Mouse (Mus musculus) urinary bladder, postnatal 10 days (tissue): Measurements from ENCODE around the gene Tapt1.

Source experiments
- DNase-seq: peaks from one replicate; pipeline ENCODE4 v3.0.0; 2022; ENCODE audit warnings: low spot score

The Tapt1 gene

DNA sequence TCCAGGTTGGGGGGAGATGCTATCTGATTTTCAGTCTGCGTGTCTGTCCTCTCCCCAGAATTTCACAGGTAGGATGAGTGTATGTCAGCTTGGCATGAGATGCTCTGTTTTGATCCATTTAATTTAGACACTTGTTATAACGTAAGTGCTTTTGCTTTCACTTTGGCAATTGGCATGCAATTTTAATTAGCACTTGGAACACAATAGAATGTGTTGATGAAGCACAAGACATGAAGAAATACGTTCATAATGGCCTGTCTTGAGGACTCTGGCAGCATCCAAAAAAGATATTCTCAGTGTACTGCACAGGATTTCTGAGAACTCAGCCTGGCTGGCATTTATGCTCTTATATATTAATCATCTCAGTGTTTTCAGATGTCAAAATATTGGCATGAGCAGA is 7.5 kb upstream of the Tapt1 start:
- DNase-seq: no peak

GRCm38 (mm10) chr5:44228756-44229155 is 2.3 kb upstream of the Tapt1 start:
- no peak for DNase-seq

DNA sequence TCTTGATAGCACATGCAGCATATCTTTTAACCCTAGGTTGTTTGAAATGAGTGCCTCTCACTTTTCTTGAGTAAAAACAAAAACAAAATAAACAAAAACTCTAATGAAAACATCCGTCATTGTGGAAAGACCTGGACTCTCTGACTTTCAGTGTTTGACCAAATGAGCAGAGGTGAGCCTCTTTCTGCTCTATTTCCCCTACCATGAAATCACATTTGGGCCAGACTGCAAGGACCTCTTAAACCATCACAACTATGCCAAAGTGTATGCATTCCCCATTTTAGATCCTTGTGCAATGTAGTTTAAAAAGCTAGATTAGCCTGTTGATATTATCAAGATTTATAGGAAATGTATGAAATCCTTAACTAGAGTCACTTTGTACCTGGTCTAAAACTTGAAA is 1.9 kb upstream of the Tapt1 start:
- DNase-seq: no peak

- no peak for DNase-seq
Observed at GRCm38 (mm10) chr5:44227462-44227840, 1.0 kb upstream of the Tapt1 start.

DNA sequence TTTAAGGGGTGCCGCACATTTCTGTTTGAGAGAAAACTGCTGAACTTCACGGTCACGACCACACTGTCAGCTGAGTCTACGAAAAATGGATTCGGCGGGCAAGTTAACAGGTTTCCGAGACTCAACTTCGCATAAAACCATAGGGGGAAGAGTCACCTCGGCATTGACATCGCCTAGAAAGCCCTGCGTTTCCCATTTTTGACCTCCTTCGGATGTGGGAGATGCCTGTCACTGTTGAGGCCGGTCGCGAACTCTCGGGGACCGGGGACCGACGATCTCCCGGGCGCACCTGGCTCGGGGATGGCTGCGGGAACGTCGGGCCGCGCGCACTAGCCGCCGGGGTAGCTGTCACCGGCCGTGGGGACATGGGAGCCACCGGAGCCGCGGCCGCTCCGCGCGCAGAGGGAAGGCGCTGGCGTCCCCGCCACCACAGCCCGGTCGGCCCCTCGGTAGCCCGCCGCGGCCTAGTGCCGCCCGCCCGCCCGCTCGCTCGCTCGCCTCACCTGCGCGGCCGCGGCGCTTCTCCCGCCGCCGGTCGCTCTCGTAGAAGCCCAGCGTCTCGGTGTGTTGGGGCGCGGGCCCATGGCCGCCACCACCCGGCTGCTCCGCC is 410 bp downstream of the Tapt1 start:
- DNase-seq: no peak

- DNase-seq: no peak
Observed at GRCm38 (mm10) chr5:44224916-44225600, 1.4 kb downstream of the Tapt1 start.

GRCm38 (mm10) chr5:44224251-44224650 is 2.2 kb downstream of the Tapt1 start:
- no peak for DNase-seq

DNA sequence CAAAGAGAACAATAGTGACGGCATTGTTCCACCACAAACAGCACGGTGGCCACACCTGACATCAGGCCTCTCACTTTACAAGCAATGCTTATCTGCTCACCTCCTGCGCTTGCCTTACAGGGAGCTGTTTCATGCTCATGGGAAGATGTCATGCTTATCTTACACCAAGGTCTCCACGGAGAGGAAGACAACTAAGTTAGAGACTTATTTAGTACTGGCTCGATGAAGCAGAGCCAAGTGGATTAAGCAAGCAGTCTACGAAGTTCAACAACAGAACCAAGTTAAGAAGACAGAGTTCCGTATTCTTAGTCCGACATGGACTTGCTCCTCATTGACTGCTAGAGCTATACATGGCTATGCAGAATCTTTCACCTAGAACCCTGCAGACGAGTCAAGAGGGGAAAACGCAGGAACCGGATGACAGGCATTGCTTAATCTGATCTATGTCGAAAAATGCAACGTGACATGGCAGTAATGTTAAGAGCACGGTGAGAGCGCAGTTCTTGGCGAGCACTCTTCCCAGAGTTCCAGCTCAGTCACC is 3.0 kb downstream of the Tapt1 start:
- DNase-seq: no peak

DNA sequence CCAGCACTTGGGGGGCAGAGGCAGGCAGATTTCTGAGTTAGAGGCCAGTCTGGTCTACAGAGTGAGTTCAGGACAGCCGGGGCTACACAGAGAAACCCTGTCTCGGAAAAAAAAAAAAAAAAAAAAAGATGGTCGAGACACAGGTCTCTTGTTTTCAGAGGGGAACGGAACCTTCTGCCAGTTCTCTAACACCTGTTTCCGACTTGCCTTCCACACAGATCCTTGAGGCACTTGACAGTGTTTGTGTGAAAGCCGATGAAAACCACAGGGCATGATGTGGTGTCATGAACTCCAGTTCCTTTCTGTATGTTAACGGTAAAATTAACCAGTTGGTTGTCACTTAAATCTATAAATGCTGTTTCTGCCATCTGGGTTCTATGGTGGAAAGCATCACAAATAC is 6.0 kb downstream of the Tapt1 start:
- DNase-seq: no peak

DNA sequence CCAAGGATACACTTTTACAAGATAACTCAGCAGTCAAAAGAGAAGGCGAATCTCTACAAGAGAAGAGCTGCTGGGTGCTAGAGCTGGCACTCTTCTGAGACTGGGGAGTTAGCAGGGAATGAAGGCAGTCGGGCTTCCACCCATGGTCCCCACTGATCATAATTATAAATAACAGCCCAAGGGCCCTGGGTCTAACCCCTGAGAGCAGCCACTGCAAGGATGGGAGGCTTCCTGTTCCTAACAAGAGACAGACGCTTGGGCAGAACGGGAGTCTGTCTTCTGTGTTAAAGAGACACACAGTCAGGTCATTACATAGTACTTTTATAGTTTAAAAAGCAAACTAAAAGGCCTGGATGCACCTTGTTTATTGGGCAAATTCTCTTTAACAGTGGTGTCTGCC is 6.6 kb downstream of the Tapt1 start:
- DNase-seq: no peak

DNA sequence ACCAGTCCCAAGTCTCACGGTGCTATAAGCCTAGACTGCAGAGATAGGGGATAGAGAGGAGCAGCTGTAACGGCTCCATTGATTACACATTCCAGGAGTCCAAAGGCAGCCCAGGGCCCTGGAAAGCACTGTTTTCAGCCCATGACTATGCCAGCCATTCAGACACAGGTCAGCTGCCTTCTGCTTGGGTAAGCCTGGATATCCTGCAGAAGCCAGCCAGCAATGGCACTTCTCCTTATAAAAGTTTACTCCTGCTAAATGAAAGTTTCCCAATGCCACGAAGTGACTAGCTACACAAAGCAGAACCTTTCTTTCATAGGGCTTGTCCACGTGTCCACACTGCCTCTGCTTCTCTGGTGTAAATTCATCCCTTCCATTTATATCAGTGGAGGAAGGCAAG is 7.9 kb downstream of the Tapt1 start:
- DNase-seq: no peak

- DNase-seq: no peak
Observed at GRCm38 (mm10) chr5:44217685-44218041, 8.8 kb downstream of the Tapt1 start.

GRCm38 (mm10) chr5:44217041-44217684 is 9.3 kb downstream of the Tapt1 start:
- DNase-seq: no peak

GRCm38 (mm10) chr5:44215118-44215517 is 11.3 kb downstream of the Tapt1 start:
- no peak for DNase-seq

DNA sequence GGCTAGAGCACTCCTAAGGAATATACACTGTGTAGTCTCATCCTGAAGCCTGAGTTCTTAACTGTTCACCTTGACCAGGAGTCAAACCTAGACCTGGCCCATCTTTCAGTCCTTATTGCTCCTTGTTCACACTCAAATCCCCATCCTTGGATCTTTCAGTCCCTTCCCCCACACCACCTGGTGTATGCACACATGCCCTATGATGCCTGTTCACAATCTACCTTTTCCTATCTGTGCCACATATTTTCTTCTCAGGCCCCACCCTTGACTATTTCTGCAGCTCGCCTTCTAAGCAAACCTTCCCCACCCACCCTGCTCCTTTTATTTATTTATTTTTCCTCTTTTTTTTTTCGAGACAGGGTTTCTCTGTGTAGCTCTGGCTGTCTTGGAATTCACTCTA is 12.4 kb downstream of the Tapt1 start:
- no peak for DNase-seq

GRCm38 (mm10) chr5:44213391-44213790 is 13.0 kb downstream of the Tapt1 start:
- no peak for DNase-seq

- no peak for DNase-seq
Observed at GRCm38 (mm10) chr5:44211818-44212465, 14.5 kb downstream of the Tapt1 start.

DNA sequence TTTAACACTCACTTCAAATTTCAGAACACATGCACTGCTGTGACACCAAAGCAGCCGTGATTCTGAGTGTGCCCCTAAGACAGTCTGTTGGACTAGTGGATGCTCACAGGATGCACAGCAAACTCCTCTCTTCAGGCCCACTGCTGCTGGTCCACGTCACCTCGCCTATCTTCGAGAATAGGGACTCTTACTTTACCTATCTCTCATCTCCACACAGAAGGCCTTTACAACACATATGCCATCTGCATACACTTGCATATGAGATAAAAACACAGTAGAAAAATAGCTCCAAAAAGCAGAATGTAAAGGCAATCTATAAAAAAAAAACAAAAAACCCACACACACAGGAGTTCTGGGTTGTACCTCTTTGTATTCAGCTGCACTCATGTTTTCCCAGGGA is 19.1 kb downstream of the Tapt1 start:
- DNase-seq: no peak

DNA sequence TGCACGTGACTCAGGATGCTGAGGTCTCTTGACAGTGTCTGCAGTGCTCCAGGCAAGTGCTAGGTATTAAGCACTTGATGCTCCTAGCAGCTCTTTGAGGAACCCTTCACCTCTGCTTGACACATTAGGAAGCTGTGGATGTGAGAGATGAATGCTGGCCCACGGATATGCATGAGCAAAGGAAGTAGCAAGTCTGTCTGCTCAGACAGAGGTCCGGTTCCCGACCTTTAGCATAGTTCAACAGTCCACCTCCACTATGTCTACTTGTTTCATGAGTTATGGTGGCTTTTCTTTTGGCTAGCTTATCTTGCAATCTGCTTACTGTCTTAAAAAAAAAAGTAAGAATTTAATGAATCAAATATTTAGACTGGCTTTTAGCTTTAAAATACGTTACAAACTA is 19.8 kb downstream of the Tapt1 start:
- no peak for DNase-seq

DNA sequence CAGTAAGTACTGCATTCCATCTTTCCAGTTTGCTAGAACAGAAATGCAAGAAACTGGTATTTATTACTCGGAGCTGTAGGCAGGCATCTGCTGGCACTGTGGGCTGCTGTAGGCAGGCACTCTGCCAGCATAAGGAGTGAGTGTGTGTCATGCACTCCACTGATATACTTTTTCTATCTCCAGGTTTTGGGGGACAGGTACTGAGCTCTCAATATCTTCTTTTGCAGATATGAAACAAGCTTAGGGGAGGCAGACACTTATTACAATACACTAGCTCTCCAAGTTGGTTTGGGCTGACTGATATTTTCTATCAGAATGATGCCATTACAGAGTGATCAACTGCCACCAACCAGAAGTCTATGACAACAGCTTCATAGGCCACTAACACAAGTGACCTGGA is 23.0 kb downstream of the Tapt1 start:
- DNase-seq: no peak

DNA sequence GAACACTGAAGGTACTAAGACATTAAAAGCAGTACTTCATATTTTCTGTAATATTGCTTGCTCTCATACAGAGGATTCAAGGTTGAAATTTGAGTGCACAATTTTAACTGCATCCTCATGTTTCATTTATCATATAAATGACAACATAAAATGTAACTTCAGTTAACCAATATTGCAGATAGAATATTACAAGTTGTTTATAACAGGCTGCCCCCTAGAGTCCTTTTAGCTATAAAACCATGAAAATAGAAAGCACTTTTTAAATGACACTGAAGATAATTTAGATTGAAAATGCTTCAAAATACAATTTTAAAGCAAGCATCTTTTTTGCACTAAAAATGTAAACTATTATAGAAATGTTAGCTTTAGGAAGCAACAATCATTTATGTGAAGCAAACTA is 24.8 kb downstream of the Tapt1 start:
- no peak for DNase-seq

GRCm38 (mm10) chr5:44199109-44199508 is 27.3 kb downstream of the Tapt1 start:
- no peak for DNase-seq

DNA sequence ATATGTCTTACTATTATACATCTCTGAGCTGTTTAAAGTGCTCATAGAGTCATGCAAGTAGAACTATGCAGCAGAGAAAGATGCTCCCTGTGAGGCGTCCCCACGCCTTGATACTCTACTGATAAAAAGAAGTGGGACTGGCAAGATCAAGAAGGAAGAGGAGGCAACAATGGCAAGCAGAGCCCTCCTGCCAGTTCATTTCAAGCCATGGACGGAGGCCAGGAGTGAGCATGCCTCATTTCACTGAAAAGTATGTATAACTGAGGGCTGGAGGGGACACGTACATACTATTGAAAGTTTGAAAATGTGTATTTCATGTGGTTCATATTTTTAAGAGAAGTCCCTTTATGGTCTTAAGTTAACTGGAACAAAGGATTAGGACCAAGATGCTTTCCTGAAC is 28.0 kb downstream of the Tapt1 start:
- no peak for DNase-seq
